Mouse (Mus musculus): Measurements from ENCODE around the gene Polr3c. TPM values are rescaled to one million over a fixed set of nuclear protein-coding genes. Genes with fewer than 3 reads are reported as not detected.
"Not testable (repeated sequence)": the region's sequence is repeated elsewhere in the genome, so short reads cannot be mapped to it uniquely, and the experiment has no call there.

Polr3c gene
- polyA plus RNA-seq, 1 experiment: 43.0 TPM

DNA sequence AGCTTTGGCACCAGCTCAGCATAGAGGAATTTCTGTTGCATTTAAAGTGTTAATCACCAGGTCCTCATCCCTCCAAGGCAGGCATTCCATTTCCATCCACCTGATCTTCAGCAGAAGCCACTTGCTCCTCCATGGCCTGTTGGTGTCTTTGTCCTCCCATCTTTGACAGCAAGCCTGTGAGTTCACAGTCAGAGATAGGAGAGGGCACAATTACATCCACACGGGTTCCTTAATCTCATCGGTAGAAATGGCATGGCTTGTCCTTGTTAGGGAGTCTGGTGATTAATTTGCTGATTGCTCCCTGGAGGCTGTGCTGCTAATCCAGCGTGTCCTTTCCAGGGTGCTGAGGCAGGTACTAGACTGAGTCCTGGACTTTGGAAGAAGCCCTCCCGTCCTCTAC is 53.9 kb downstream of the Polr3c start:
- no peaks in the 10 kb centered on the region for H3K36me3 ChIP-seq (ENCODE audit: control insufficient read depth, insufficient read depth, low read length, poor library complexity, severe bottlenecking)
- no peak overlapping the region for H3K9ac ChIP-seq (ENCODE audit: low read depth, poor library complexity, severe bottlenecking)
- H3K9me3 ChIP-seq (replicated peaks; ENCODE audit: control insufficient read depth, insufficient read depth, low read length, poor library complexity, severe bottlenecking): no peaks in the 10 kb centered on the region
- peak overlapping the region; percentile 99 for H3K27ac ChIP-seq (ENCODE audit: insufficient read depth, low read length)
- no peak overlapping the region for H3K4me3 ChIP-seq (ENCODE audit: low read depth, low read length)
- H3K27me3 ChIP-seq (ENCODE audit: control insufficient read depth, insufficient read depth, low read length, poor library complexity, severe bottlenecking): no peaks in the 10 kb centered on the region
- TF ChIP-seq EP300 (IDR thresholded peaks at IDR 0.05; ENCODE audit: insufficient read depth, low read depth, low read length): no peak
- no peak for TF ChIP-seq CTCF (IDR thresholded peaks at IDR 0.05; ENCODE audit: low read depth, low read length)
- TF ChIP-seq POLR2A (IDR thresholded peaks at IDR 0.05; ENCODE audit: insufficient read depth, low read length): no peak
- H3K4me1 ChIP-seq (ENCODE audit: control insufficient read depth, insufficient read depth, low read length): peaks cover 12% of the 10 kb centered on the region

DNA sequence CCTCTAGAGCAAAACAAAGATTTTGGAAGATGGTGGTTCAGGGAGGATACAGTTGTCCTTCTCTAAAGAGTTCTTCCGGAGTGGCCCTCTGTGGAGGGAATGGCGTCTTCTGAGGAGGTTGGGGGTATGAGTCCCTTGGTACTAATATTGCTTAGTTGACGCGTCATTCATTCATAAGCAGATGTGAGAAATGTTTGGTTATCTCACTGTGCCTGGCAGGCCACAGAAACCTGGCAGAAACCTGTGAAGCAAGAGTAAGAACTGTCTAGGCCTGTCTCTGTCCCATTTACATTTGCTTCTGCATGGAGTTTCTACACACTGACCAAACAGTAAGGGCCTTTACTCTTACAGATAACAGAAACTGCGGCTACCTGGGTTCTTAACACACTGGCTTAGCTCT is 55.9 kb downstream of the Polr3c start:
- TF ChIP-seq CTCF (IDR thresholded peaks at IDR 0.05; ENCODE audit: low read depth, low read length) (no peak), EP300 (IDR thresholded peaks at IDR 0.05; ENCODE audit: insufficient read depth, low read depth, low read length) (no peak)
- no peak overlapping the region for H3K9ac ChIP-seq (ENCODE audit: low read depth, poor library complexity, severe bottlenecking)
- no peak overlapping the region for H3K4me3 ChIP-seq (ENCODE audit: low read depth, low read length)
- H3K27ac ChIP-seq (ENCODE audit: insufficient read depth, low read length): no peak overlapping the region
- H3K9me3 ChIP-seq (replicated peaks; ENCODE audit: control insufficient read depth, insufficient read depth, low read length, poor library complexity, severe bottlenecking): no peaks in the 10 kb centered on the region
- H3K36me3 ChIP-seq (ENCODE audit: control insufficient read depth, insufficient read depth, low read length, poor library complexity, severe bottlenecking): no peaks in the 10 kb centered on the region
- H3K27me3 ChIP-seq (ENCODE audit: control insufficient read depth, insufficient read depth, low read length, poor library complexity, severe bottlenecking): no peaks in the 10 kb centered on the region
- H3K4me1 ChIP-seq (ENCODE audit: control insufficient read depth, insufficient read depth, low read length): peaks cover 12% of the 10 kb centered on the region

- H3K9me3 ChIP-seq (replicated peaks; ENCODE audit: control insufficient read depth, insufficient read depth, low read length, poor library complexity, severe bottlenecking): no peaks in the 10 kb centered on the region
- no peaks in the 10 kb centered on the region for H3K36me3 ChIP-seq (ENCODE audit: control insufficient read depth, insufficient read depth, low read length, poor library complexity, severe bottlenecking)
- H3K9ac ChIP-seq (ENCODE audit: low read depth, poor library complexity, severe bottlenecking): no peak within 1 kb of the TSS
- TF ChIP-seq EP300 (IDR thresholded peaks at IDR 0.05; ENCODE audit: insufficient read depth, low read depth, low read length): peak; percentile 13; the same call in 1 of the 2 replicates
- peak; percentile 17 for TF ChIP-seq CTCF (IDR thresholded peaks at IDR 0.05; ENCODE audit: low read depth, low read length)
- no peak for TF ChIP-seq POLR2A (IDR thresholded peaks at IDR 0.05; ENCODE audit: insufficient read depth, low read length)
- H3K4me3 ChIP-seq (ENCODE audit: low read depth, low read length): peak within 1 kb of the TSS; percentile 61
- peaks cover 12% of the 10 kb centered on the region for H3K4me1 ChIP-seq (ENCODE audit: control insufficient read depth, insufficient read depth, low read length)
- no peaks in the 10 kb centered on the region for H3K27me3 ChIP-seq (ENCODE audit: control insufficient read depth, insufficient read depth, low read length, poor library complexity, severe bottlenecking)
- H3K27ac ChIP-seq (ENCODE audit: insufficient read depth, low read length): peak within 1 kb of the TSS; percentile 55
Measured at GRCm38 (mm10) chr3:96669727-96670468, 57.5 kb downstream of the Polr3c start, which contains the start of gene Ankrd35. Gene Ankrd35, plus strand, starts transcription at chr3:96670131.

GRCm38 (mm10) chr3:96668424-96669067 is 58.9 kb downstream of the Polr3c start:
- Histone ChIP-seq H3K27ac (ENCODE audit: insufficient read depth, low read length) (no peak overlapping the region), H3K9ac (ENCODE audit: low read depth, poor library complexity, severe bottlenecking) (no peak overlapping the region)

DNA sequence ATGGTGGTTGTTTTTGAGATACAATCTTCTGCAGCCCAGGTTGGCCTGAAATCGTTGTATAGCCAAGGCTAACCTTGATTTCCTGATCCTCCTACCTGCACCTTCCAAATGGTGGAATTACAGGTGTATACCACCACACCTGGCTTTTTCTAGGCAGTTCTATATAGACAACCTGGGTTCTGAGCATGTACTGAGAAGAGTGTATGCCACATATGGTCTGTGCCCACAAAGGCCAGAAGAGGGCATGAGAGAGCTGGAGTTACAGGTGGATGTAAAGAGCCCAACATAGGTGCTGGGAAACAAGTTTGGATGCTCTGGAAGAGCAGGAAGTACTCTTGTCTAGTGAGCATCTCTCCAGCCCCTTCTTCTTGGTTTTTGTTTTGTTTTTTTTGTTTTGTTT is 60.1 kb downstream of the Polr3c start:
- TF ChIP-seq POLR2A (IDR thresholded peaks at IDR 0.05; ENCODE audit: insufficient read depth, low read length): no peak
- TF ChIP-seq EP300 (IDR thresholded peaks at IDR 0.05; ENCODE audit: insufficient read depth, low read depth, low read length): no peak
- peak; percentile 50 for TF ChIP-seq CTCF (IDR thresholded peaks at IDR 0.05; ENCODE audit: low read depth, low read length)
- Histone ChIP-seq H3K9ac (ENCODE audit: low read depth, poor library complexity, severe bottlenecking) (no peak overlapping the region), H3K27me3 (ENCODE audit: control insufficient read depth, insufficient read depth, low read length, poor library complexity, severe bottlenecking) (no peaks in the 10 kb centered on the region), H3K27ac (ENCODE audit: insufficient read depth, low read length) (no peak overlapping the region), H3K36me3 (ENCODE audit: control insufficient read depth, insufficient read depth, low read length, poor library complexity, severe bottlenecking) (no peaks in the 10 kb centered on the region), H3K9me3 (replicated peaks; ENCODE audit: control insufficient read depth, insufficient read depth, low read length, poor library complexity, severe bottlenecking) (no peaks in the 10 kb centered on the region), H3K4me3 (ENCODE audit: low read depth, low read length) (no peak overlapping the region), H3K4me1 (ENCODE audit: control insufficient read depth, insufficient read depth, low read length) (peaks cover 2% of the 10 kb centered on the region)

More at GRCm38 (mm10) chr3:96668424-96669067, 58.9 kb downstream of the Polr3c start:
- Histone ChIP-seq H3K9me3 (replicated peaks; ENCODE audit: control insufficient read depth, insufficient read depth, low read length, poor library complexity, severe bottlenecking) (no peaks in the 10 kb centered on the region), H3K27me3 (ENCODE audit: control insufficient read depth, insufficient read depth, low read length, poor library complexity, severe bottlenecking) (no peaks in the 10 kb centered on the region), H3K4me3 (ENCODE audit: low read depth, low read length) (no peak overlapping the region), H3K4me1 (ENCODE audit: control insufficient read depth, insufficient read depth, low read length) (peaks cover 9% of the 10 kb centered on the region), H3K36me3 (ENCODE audit: control insufficient read depth, insufficient read depth, low read length, poor library complexity, severe bottlenecking) (no peaks in the 10 kb centered on the region)
- TF ChIP-seq CTCF (IDR thresholded peaks at IDR 0.05; ENCODE audit: low read depth, low read length) (no peak), POLR2A (IDR thresholded peaks at IDR 0.05; ENCODE audit: insufficient read depth, low read length) (no peak), EP300 (IDR thresholded peaks at IDR 0.05; ENCODE audit: insufficient read depth, low read depth, low read length) (no peak)

GRCm38 (mm10) chr3:96666916-96667315 is 60.5 kb downstream of the Polr3c start:
- Histone ChIP-seq H3K4me3 (ENCODE audit: low read depth, low read length) (no peak overlapping the region), H3K9ac (ENCODE audit: low read depth, poor library complexity, severe bottlenecking) (no peak overlapping the region), H3K27ac (ENCODE audit: insufficient read depth, low read length) (no peak overlapping the region), H3K36me3 (ENCODE audit: control insufficient read depth, insufficient read depth, low read length, poor library complexity, severe bottlenecking) (no peaks in the 10 kb centered on the region), H3K27me3 (ENCODE audit: control insufficient read depth, insufficient read depth, low read length, poor library complexity, severe bottlenecking) (no peaks in the 10 kb centered on the region), H3K4me1 (ENCODE audit: control insufficient read depth, insufficient read depth, low read length) (no peaks in the 10 kb centered on the region), H3K9me3 (replicated peaks; ENCODE audit: control insufficient read depth, insufficient read depth, low read length, poor library complexity, severe bottlenecking) (no peaks in the 10 kb centered on the region)
- no peak for TF ChIP-seq CTCF (IDR thresholded peaks at IDR 0.05; ENCODE audit: low read depth, low read length)
- TF ChIP-seq POLR2A (IDR thresholded peaks at IDR 0.05; ENCODE audit: insufficient read depth, low read length): no peak
- no peak for TF ChIP-seq EP300 (IDR thresholded peaks at IDR 0.05; ENCODE audit: insufficient read depth, low read depth, low read length)

DNA sequence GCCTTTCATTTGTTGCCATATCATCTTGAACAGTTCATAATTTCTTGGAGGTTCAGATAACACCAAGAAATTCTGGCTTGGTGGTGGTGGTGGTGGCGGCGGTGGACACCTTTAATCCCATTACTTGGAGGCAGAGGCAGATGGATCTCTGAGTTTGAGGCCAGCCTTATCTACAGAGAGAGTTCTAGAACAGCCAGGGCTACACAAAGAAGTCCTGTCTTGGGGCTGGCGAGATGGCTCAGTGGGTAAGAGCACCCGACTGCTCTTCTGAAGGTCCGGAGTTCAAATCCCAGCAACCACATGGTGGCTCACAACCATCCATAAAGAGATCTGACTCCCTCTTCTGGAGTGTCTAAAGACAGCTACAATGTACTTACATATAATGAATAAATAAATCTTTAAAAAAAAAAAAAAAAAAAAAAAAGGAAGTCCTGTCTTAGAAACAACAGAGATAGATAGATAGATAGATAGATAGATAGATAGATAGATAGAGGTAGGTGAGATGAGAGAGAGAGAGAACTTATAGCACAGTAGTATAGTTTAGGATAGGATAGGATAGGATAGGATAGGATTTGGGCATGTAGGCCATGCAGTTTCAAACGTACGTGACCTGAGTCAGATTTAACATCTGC is 61.6 kb downstream of the Polr3c start:
- H3K4me1 ChIP-seq (ENCODE audit: control insufficient read depth, insufficient read depth, low read length); H3K36me3 ChIP-seq (ENCODE audit: control insufficient read depth, insufficient read depth, low read length, poor library complexity, severe bottlenecking); H3K4me3 ChIP-seq (ENCODE audit: low read depth, low read length); H3K9ac ChIP-seq (ENCODE audit: low read depth, poor library complexity, severe bottlenecking); H3K27ac ChIP-seq (ENCODE audit: insufficient read depth, low read length); H3K9me3 ChIP-seq (replicated peaks; ENCODE audit: control insufficient read depth, insufficient read depth, low read length, poor library complexity, severe bottlenecking); H3K27me3 ChIP-seq (ENCODE audit: control insufficient read depth, insufficient read depth, low read length, poor library complexity, severe bottlenecking): not testable (repeated sequence)
